Comparison of ENCODE assay signal across 8 mouse cellular contexts in the genomic region with DNA sequence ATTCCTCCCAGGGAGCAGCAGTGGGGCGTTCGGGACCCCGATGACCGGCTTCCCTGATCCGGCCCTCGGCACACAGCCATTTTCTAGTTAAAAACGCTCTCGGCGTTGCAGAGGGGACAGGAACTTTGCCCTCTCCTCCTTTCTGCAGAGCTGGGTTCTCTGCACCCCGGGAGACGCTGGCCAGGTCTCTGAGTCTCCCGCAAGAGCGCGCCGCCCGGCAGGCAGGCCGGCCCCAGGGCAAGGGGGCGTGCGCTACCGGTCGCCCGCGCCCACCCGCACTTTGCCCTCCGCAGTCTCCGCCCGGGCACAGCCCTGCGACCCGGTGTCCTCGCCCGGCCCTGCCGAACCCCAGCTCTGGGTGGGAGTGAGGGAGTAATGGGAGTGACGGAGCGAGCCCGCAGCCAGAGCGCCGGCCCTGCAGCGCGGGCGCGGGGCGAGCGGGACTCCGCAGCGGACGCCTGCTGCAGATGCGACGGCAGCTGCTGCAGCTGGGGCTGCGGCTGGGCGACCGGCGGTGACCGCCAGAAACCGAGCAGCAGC. TPM values are rescaled to one million over a fixed set of nuclear protein-coding genes. Genes with fewer than 3 reads are reported as not detected.
DNase-seq lines count a peak whose midpoint lies in the region; ATAC-seq lines count a peak whose summit lies in the region.

No protein-coding gene starts in this region.

- peaks cover 19% of the 10 kb centered on the region for H3K4me1 ChIP-seq in brown adipose tissue, adult 24 weeks (ENCODE audit: control insufficient read depth, insufficient read depth, insufficient read length, low read length)
- H3K4me1 ChIP-seq in forebrain, embryonic 12.5 days = peaks cover 38% of the 10 kb centered on the region
- H3K4me1 ChIP-seq in intestine, embryonic 14.5 days (replicated peaks; ENCODE audit: control insufficient read depth, insufficient read depth, low read length) = peaks cover 9% of the 10 kb centered on the region; the same call in 1 of the 2 replicates
- peaks cover 13% of the 10 kb centered on the region for H3K4me1 ChIP-seq in liver, embryonic 13.5 days (replicated peaks)
- H3K4me1 ChIP-seq in stomach, embryonic 16.5 days (ENCODE audit: control insufficient read depth, insufficient read depth, low read length) = 0 out of 2 replicates have a peak, but pooled peaks cover 7% of the 10 kb centered on the region

- ATAC-seq in forebrain, embryonic 12.5 days (ENCODE audit: low FRiP score) = peak; percentile 71
- peak; percentile 71 for ATAC-seq in intestine, embryonic 14.5 days (replicated peaks; ENCODE audit: low FRiP score, low TSS enrichment, low read depth)
- peak; percentile 67 for ATAC-seq in liver, embryonic 13.5 days (ENCODE audit: low read depth)
- ATAC-seq in stomach, embryonic 16.5 days (ENCODE audit: insufficient read depth, low FRiP score) = peak; percentile 42

- under 1% methylated on average over 40 of the region's 54 CpGs for WGBS in forebrain, embryonic 12.5 days
- WGBS in intestine, embryonic 14.5 days = under 1% methylated on average over 54 of the region's 54 CpGs
- under 1% methylated on average over 50 of the region's 54 CpGs for WGBS in liver, embryonic 13.5 days (ENCODE audit: insufficient replicate concordance)
- under 1% methylated on average over 53 of the region's 54 CpGs for WGBS in stomach, embryonic 16.5 days

- peak overlapping the region; percentile 94 for H3K9ac ChIP-seq in forebrain, embryonic 12.5 days
- peak overlapping the region; percentile 82 for H3K9ac ChIP-seq in intestine, embryonic 14.5 days (ENCODE audit: low read length)
- peak overlapping the region; percentile 70 for H3K9ac ChIP-seq in liver, embryonic 13.5 days
- H3K9ac ChIP-seq in stomach, embryonic 16.5 days (ENCODE audit: low read length) = peak overlapping the region; percentile 94

- H3K4me2 ChIP-seq in forebrain, embryonic 12.5 days = peak overlapping the region; percentile 81
- H3K4me2 ChIP-seq in intestine, embryonic 14.5 days (ENCODE audit: low read length) = peak overlapping the region; percentile 53
- peak overlapping the region; percentile 62 for H3K4me2 ChIP-seq in liver, embryonic 13.5 days
- H3K4me2 ChIP-seq in stomach, embryonic 16.5 days (ENCODE audit: low read depth, low read length) = peak overlapping the region; percentile 92

- 0 out of 2 replicates have a peak, but pooled peaks cover 6% of the 10 kb centered on the region for H3K27me3 ChIP-seq in forebrain, embryonic 12.5 days
- H3K27me3 ChIP-seq in intestine, embryonic 14.5 days (replicated peaks; ENCODE audit: control insufficient read depth, insufficient read depth, low read length) = no peaks in the 10 kb centered on the region; the same call in 1 of the 2 replicates
- peaks cover 66% of the 10 kb centered on the region for H3K27me3 ChIP-seq in liver, embryonic 13.5 days
- H3K27me3 ChIP-seq in stomach, embryonic 16.5 days (ENCODE audit: control insufficient read depth, insufficient read depth, low read length) = no peaks in the 10 kb centered on the region

- DNase-seq in right cerebral cortex, postnatal 10 days (ENCODE audit: low spot score in 2 of 2) = peak; percentile 43 to 49
- no peak for DNase-seq in right cerebral cortex, adult 18-20 months
- no peak for DNase-seq in intestine, embryonic 14.5 days (ENCODE audit: low spot score)
- DNase-seq in liver, embryonic 13.5 days = no peak
- DNase-seq in right cerebral cortex, postnatal 36 days (ENCODE audit: low spot score in 2 of 2) = no peak

- H3K9me3 ChIP-seq in forebrain, embryonic 12.5 days = no peaks in the 10 kb centered on the region
- H3K9me3 ChIP-seq in intestine, embryonic 14.5 days (ENCODE audit: control insufficient read depth, low read length) = no peaks in the 10 kb centered on the region
- no peaks in the 10 kb centered on the region for H3K9me3 ChIP-seq in liver, embryonic 13.5 days (replicated peaks)
- no peaks in the 10 kb centered on the region for H3K9me3 ChIP-seq in stomach, embryonic 16.5 days (replicated peaks; ENCODE audit: control insufficient read depth, low read length)

- peak overlapping the region; percentile 61 for H3K27ac ChIP-seq in brown adipose tissue, adult 24 weeks (replicated peaks; ENCODE audit: low read depth, low read length)
- peak overlapping the region; percentile 98 for H3K27ac ChIP-seq in forebrain, embryonic 12.5 days
- peak overlapping the region; percentile 95 for H3K27ac ChIP-seq in intestine, embryonic 14.5 days (ENCODE audit: low read depth)
- H3K27ac ChIP-seq in liver, embryonic 13.5 days = peak overlapping the region; percentile 76
- peak overlapping the region; percentile 96 for H3K27ac ChIP-seq in stomach, embryonic 16.5 days (ENCODE audit: low read length)

- peak overlapping the region; percentile 88 for H3K4me3 ChIP-seq in brown adipose tissue, adult 24 weeks (ENCODE audit: insufficient read depth, low read depth, low read length)
- peak overlapping the region; percentile 87 for H3K4me3 ChIP-seq in forebrain, embryonic 12.5 days (replicated peaks)
- H3K4me3 ChIP-seq in intestine, embryonic 14.5 days (ENCODE audit: low read depth, low read length) = peak overlapping the region; percentile 88
- H3K4me3 ChIP-seq in liver, embryonic 13.5 days (replicated peaks) = peak overlapping the region; percentile 64
- H3K4me3 ChIP-seq in stomach, embryonic 16.5 days (replicated peaks; ENCODE audit: low read length) = peak overlapping the region; percentile 79

- no peaks in the 10 kb centered on the region for H3K36me3 ChIP-seq in forebrain, embryonic 12.5 days (replicated peaks)
- H3K36me3 ChIP-seq in intestine, embryonic 14.5 days (ENCODE audit: control insufficient read depth, insufficient read depth, low read length) = no peaks in the 10 kb centered on the region
- no peaks in the 10 kb centered on the region for H3K36me3 ChIP-seq in liver, embryonic 13.5 days
- no peaks in the 10 kb centered on the region for H3K36me3 ChIP-seq in stomach, embryonic 16.5 days (ENCODE audit: control insufficient read depth, insufficient read depth, low read length)

RNA-seq across cellular contexts. Expression of gene Apbb2, which starts 0.6 kb away (rescaled TPM):
- polyA plus RNA-seq in brown adipose tissue, adult 24 weeks (2012; ENCODE audit: insufficient read depth, insufficient read length, missing spikeins) = 3.5 and 5.7 TPM in 2 replicates
- 53.4 and 56.5 TPM in 2 replicates for polyA plus RNA-seq in forebrain, embryonic 12.5 days (2016; fragmentation: Nextera tagmentation; extraction: Ambion mirVana)
- polyA plus RNA-seq in intestine, embryonic 14.5 days (2014; fragmentation: Nextera tagmentation; extraction: Ambion mirVana) = 35.8 and 39.3 TPM in 2 replicates
- polyA plus RNA-seq in liver, embryonic 13.5 days (2015; fragmentation: Nextera tagmentation; extraction: Ambion mirVana) = 4.1 and 4.3 TPM in 2 replicates
- 33.7 and 33.9 TPM in 2 replicates for polyA plus RNA-seq in stomach, embryonic 16.5 days (2015; fragmentation: Nextera tagmentation; extraction: Ambion mirVana)

RNA-seq across cellular contexts. Expression of gene Uchl1, which starts 57.9 kb away (rescaled TPM):
- 3.3 TPM in 1 of 2 replicates, not detected in the other for polyA plus RNA-seq in brown adipose tissue, adult 24 weeks (2012; ENCODE audit: insufficient read depth, insufficient read length, missing spikeins)
- polyA plus RNA-seq in forebrain, embryonic 12.5 days (2016; fragmentation: Nextera tagmentation; extraction: Ambion mirVana) = 539 and 554 TPM in 2 replicates
- polyA plus RNA-seq in intestine, embryonic 14.5 days (2014; fragmentation: Nextera tagmentation; extraction: Ambion mirVana) = 115 and 125 TPM in 2 replicates
- 1.7 and 2.5 TPM in 2 replicates for polyA plus RNA-seq in liver, embryonic 13.5 days (2015; fragmentation: Nextera tagmentation; extraction: Ambion mirVana)
- polyA plus RNA-seq in stomach, embryonic 16.5 days (2015; fragmentation: Nextera tagmentation; extraction: Ambion mirVana) = 62.1 and 76.3 TPM in 2 replicates

Comparison
In these comparisons a context has a peak if more than half of its experiments do, and no peak if none do; other contexts are left out.
1. DNase-seq: peak in right cerebral cortex, postnatal 10 days (2 of 2); none in right cerebral cortex, adult 18-20 months (single experiment), intestine, embryonic 14.5 days (single experiment), liver, embryonic 13.5 days (single experiment) and right cerebral cortex, postnatal 36 days (0 of 2).
2. RNA of gene Uchl1, which starts 57.9 kb away (polyA plus RNA-seq): 539 to 554 TPM in forebrain, embryonic 12.5 days, 115 to 125 TPM in intestine, embryonic 14.5 days and 62.1 to 76.3 TPM in stomach, embryonic 16.5 days; 3.3 TPM in brown adipose tissue, adult 24 weeks and 1.7 to 2.5 TPM in liver, embryonic 13.5 days; every median in the first group is over 10 times any median in the second.
3. Peak in every context shown above with its lines, with median percentiles within 50 percentile points of each other: H3K27ac ChIP-seq, H3K4me3 ChIP-seq, ATAC-seq, H3K4me2 ChIP-seq and H3K9ac ChIP-seq.